Mouse (Mus musculus) forebrain, embryonic 10.5 days (tissue): ENCODE data around the gene Pah. TPM values are rescaled to one million over a fixed set of nuclear protein-coding genes. Genes with fewer than 3 reads are reported as not detected.
A peak's percentile ranks its signal among the peaks of the same experiment; 100 is the strongest.

Experiments used
- DNase-seq: peaks from one replicate; pipeline ENCODE4 v3.0.0-alpha.2; 2017; ENCODE audit warnings: low spot score; ENCODE audit errors: extremely low spot score
- H3K27ac ChIP-seq: fragments of 300-500 bp; sonication (generic); 2 replicates; pipeline ENCODE4 v1.5.1; 2016; ENCODE audit warnings: mild to moderate bottlenecking
- H3K27me3 ChIP-seq: fragments of 300-500 bp; sonication (generic); 2 replicates; pipeline ENCODE4 v1.6.1; 2016; ENCODE audit warnings: mild to moderate bottlenecking; ENCODE audit not compliant: poor library complexity, severe bottlenecking
- H3K36me3 ChIP-seq: fragments of 300-500 bp; sonication (generic); replicated peaks from 2 replicates; pipeline ENCODE4 v1.6.1; 2016; ENCODE audit warnings: mild to moderate bottlenecking, moderate library complexity
- H3K4me1 ChIP-seq: fragments of 300-500 bp; sonication (generic); 2 replicates; pipeline ENCODE4 v1.6.1; 2016
- H3K4me3 ChIP-seq: fragments of 300-500 bp; sonication (generic); 2 replicates; pipeline ENCODE4 v1.5.1; 2016; ENCODE audit warnings: mild to moderate bottlenecking, moderate library complexity
- H3K9me3 ChIP-seq: fragments of 300-500 bp; sonication (generic); 2 replicates; pipeline ENCODE4 v1.6.1; 2016; ENCODE audit warnings: mild to moderate bottlenecking, moderate library complexity
- WGBS: fragments of 180-500 bp; shearing (Covaris S2); methylation state at CpG from one replicate; pipeline ENCODE4 v1.1.7; 2016; 5-methylcytosine and 5-hydroxymethylcytosine counted together
- polyA plus RNA-seq: library from polyadenylated mRNA; unstranded; fragments of >200 nt; fragmentation: Nextera tagmentation; extraction: Ambion mirVana; gene quantifications from 2 replicates; pipeline ENCODE4 v1.2.1, GENCODE M21; 2016

Pah gene
- polyA plus RNA-seq = not detected in 2 replicates

GRCm38 (mm10) chr10:87521646-87522045 lies at the start of gene Pah:
TSS of gene Pah (plus strand) at chr10:87521795.
- H3K27ac ChIP-seq = no peak within 1 kb of the TSS
- no peaks in the 10 kb centered on the region for H3K36me3 ChIP-seq
- no peaks in the 10 kb centered on the region for H3K9me3 ChIP-seq
- WGBS = 92% methylated on average over 5 of the region's 5 CpGs
- H3K4me1 ChIP-seq = peaks cover 3% of the 10 kb centered on the region; the same call in 1 of the 2 replicates
- no peak within 1 kb of the TSS for H3K4me3 ChIP-seq
- H3K27me3 ChIP-seq = peaks cover 39% of the 10 kb centered on the region
- no peak for DNase-seq

DNA sequence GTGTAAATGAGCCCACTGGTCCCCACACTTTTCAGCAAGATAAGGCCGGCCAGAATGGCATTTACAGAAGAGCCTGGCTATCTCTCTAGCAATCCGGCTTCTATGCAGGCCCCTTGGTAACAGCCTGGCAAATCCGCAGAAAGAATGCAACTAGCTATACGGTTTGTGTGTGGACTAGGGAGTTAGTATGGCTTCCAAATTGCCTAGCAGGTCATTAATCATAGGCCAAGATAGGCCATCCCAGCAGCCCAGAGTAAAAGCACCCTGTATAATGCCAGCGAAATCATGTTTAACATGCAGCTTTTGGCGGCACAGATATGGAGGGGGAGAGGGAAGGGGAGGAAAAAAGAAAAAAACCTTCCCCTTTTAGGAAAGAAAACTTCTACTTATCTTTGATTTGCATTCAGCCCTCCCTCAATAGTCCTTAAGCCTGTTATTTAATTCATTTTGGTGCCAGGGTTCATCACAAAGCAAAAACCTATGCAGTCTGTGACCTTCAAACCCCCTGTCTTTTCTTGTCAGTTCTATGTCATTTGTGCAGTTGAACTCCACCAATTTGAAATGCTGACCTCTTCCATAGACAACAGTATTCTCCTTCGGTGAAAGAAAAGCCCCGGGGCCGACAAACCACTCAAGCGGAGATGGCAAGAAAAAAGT lies 48.0 kb upstream of the Pah start:
- H3K27me3 ChIP-seq = peaks cover 30% of the 10 kb centered on the region
- no peaks in the 10 kb centered on the region for H3K9me3 ChIP-seq
- H3K4me3 ChIP-seq = no peak overlapping the region
- no peak for DNase-seq
- 58% methylated on average over 10 of the region's 10 CpGs for WGBS
- H3K27ac ChIP-seq = no peak overlapping the region
- peaks cover 30% of the 10 kb centered on the region for H3K4me1 ChIP-seq
- H3K36me3 ChIP-seq = no peaks in the 10 kb centered on the region

- no peak for DNase-seq
- Histone ChIP-seq H3K4me1 (peaks cover 30% of the 10 kb centered on the region), H3K27me3 (peaks cover 30% of the 10 kb centered on the region), H3K36me3 (no peaks in the 10 kb centered on the region), H3K4me3 (no peak overlapping the region), H3K9me3 (peaks cover under 1% of the 10 kb centered on the region; the same call in 1 of the 2 replicates), H3K27ac (no peak overlapping the region)
- 55% methylated on average over 2 of the region's 2 CpGs for WGBS
These were observed 46.6 kb upstream of the Pah start for GRCm38 (mm10) chr10:87474971-87475370.

GRCm38 (mm10) chr10:87477895-87478294 lies 43.7 kb upstream of the Pah start:
- H3K4me3 ChIP-seq = no peak overlapping the region
- 78% methylated on average over 5 of the region's 5 CpGs for WGBS

DNA sequence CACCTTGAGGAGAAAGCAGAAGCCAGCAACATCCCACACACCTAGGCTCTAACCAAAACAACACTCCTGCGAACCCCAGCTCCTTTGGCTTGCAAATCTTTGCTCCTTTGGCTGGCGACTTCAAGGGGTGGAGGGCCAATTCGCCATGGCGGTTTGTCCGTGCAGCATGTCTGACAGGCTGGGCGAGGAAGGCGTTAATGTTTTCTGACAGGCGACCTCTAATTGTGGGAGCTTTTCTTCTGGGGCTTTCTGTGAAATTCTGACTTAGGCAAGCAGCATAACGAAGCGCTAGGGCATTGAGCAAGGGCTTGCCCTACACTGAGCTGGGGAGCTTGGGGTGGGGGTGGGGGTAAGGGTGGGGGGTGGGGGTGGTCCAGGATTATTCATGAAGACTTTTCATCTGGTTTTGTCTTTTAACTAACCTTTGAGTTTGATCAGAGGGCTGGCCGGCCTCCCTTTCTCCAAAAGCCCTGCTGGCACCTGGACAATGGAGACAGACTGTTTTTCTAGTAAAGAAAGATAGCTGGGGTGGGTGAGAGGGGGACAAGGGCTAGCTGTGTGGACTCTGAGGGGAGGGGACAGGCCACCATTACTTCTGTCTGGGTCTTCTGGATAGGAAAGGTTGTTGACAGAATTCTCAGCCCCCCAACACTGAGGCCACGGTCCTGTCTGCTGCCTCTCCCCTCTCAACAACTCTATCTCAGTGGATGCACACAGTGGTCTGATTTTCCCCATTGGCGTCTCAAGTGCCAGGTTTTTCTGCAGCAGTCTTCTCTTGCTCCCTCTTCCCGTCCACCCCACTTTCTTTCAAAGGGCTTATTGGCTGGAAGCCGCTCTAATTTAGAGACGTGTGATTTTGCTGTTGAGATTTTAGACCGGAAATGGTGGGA lies 36.5 kb upstream of the Pah start:
- H3K27ac ChIP-seq = peak overlapping the region; percentile 59
- no peaks in the 10 kb centered on the region for H3K36me3 ChIP-seq
- peak overlapping the region; percentile 51 for H3K4me3 ChIP-seq
- WGBS = 0% methylated on average over 17 of the region's 17 CpGs
- peaks cover 56% of the 10 kb centered on the region for H3K4me1 ChIP-seq
- H3K9me3 ChIP-seq = peaks cover 2% of the 10 kb centered on the region; the same call in 1 of the 2 replicates
- H3K27me3 ChIP-seq = peaks cover 83% of the 10 kb centered on the region
- no peak for DNase-seq

More at GRCm38 (mm10) chr10:87477895-87478294, 43.7 kb upstream of the Pah start:
- peaks cover 39% of the 10 kb centered on the region for H3K27me3 ChIP-seq
- H3K27ac ChIP-seq = no peak overlapping the region
- peaks cover 3% of the 10 kb centered on the region; the same call in 1 of the 2 replicates for H3K9me3 ChIP-seq
- no peak for DNase-seq
- no peaks in the 10 kb centered on the region for H3K36me3 ChIP-seq
- peaks cover 24% of the 10 kb centered on the region for H3K4me1 ChIP-seq

GRCm38 (mm10) chr10:87485721-87486620 lies 35.6 kb upstream of the Pah start:
- WGBS = under 1% methylated on average over 33 of the region's 33 CpGs
- Histone ChIP-seq H3K9me3 (no peaks in the 10 kb centered on the region), H3K36me3 (no peaks in the 10 kb centered on the region), H3K4me3 (peak overlapping the region; percentile 51), H3K27ac (peak overlapping the region; percentile 59), H3K4me1 (peaks cover 65% of the 10 kb centered on the region), H3K27me3 (peaks cover 92% of the 10 kb centered on the region)
- peak; percentile 71 for DNase-seq

DNA sequence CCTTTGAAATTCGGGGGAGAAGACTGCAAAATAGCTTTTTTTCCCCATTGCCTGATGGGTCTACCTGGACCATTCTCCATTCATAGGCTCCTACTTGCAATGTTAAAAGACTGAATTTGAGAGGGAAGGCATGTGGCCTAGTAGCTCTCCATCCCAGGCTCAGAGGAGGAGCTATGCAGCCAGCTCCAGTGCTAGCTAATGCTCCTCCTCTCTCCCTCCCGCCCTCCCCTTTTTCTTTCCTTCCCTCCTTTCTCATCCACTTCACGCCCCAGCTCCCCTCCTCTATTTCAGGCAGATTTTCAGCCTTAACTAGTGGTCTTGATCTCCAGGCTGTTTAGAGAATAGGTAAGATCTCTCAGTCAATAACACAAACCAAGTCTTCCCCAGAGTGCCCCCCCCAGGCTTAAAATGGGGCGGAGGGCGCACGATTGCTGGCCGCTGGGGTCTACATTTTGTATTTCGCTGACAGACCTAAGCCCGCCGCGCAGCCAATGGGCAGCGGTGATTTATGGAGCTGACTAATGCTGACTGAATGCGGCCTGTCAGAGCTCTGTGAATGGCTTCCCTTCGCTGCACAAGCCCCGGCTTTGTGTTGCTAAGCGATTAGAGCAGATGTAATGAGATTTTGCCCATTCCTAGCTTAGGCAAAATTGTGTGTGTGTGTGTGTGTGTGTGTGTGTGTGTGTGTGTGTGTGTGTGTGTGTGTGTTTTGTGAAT lies 33.0 kb upstream of the Pah start:
- DNase-seq = peak; percentile 87
- H3K9me3 ChIP-seq = no peaks in the 10 kb centered on the region
- H3K27ac ChIP-seq = peak overlapping the region; percentile 84
- WGBS = under 1% methylated on average over 16 of the region's 16 CpGs
- H3K4me3 ChIP-seq = peak overlapping the region; percentile 42
- H3K27me3 ChIP-seq = peaks cover 95% of the 10 kb centered on the region
- H3K36me3 ChIP-seq = no peaks in the 10 kb centered on the region
- H3K4me1 ChIP-seq = peaks cover 91% of the 10 kb centered on the region

GRCm38 (mm10) chr10:87489246-87490009 lies 32.2 kb upstream of the Pah start:
- DNase-seq = peak; percentile 83
- Histone ChIP-seq H3K27me3 (peaks cover 98% of the 10 kb centered on the region), H3K4me1 (peaks cover 98% of the 10 kb centered on the region), H3K4me3 (peak overlapping the region; percentile 42), H3K9me3 (no peaks in the 10 kb centered on the region), H3K36me3 (no peaks in the 10 kb centered on the region), H3K27ac (peak overlapping the region; percentile 84)
- 2% methylated on average over 18 of the region's 18 CpGs for WGBS

GRCm38 (mm10) chr10:87490328-87490727 lies 31.3 kb upstream of the Pah start:
- Histone ChIP-seq H3K4me1 (peaks cover 98% of the 10 kb centered on the region), H3K9me3 (no peaks in the 10 kb centered on the region), H3K4me3 (peak overlapping the region; percentile 80), H3K36me3 (no peaks in the 10 kb centered on the region), H3K27ac (peak overlapping the region; percentile 69; the same call in 1 of the 2 replicates), H3K27me3 (peaks cover 98% of the 10 kb centered on the region)
- 0% methylated on average over 2 of the region's 2 CpGs for WGBS
- no peak for DNase-seq

GRCm38 (mm10) chr10:87491485-87492040 lies 30.0 kb upstream of the Pah start:
- WGBS = 3% methylated on average over 11 of the region's 11 CpGs
- Histone ChIP-seq H3K9me3 (no peaks in the 10 kb centered on the region), H3K27me3 (peaks cover 98% of the 10 kb centered on the region), H3K27ac (peak overlapping the region; percentile 91), H3K4me1 (peaks cover 88% of the 10 kb centered on the region), H3K36me3 (no peaks in the 10 kb centered on the region), H3K4me3 (peak overlapping the region; percentile 80)
- no peak for DNase-seq

- H3K4me1 ChIP-seq = peaks cover 82% of the 10 kb centered on the region
- peak overlapping the region; percentile 80 for H3K4me3 ChIP-seq
- H3K27ac ChIP-seq = peak overlapping the region; percentile 91
- H3K36me3 ChIP-seq = no peaks in the 10 kb centered on the region
- under 1% methylated on average over 26 of the region's 26 CpGs for WGBS
- DNase-seq = no peak
- H3K27me3 ChIP-seq = peaks cover 98% of the 10 kb centered on the region
- no peaks in the 10 kb centered on the region for H3K9me3 ChIP-seq
These were observed 29.3 kb upstream of the Pah start for GRCm38 (mm10) chr10:87492332-87492660.
